Mouse (Mus musculus): ENCODE results near the gene Lrr1.
"Not testable (repeated sequence)": the region's sequence is repeated elsewhere in the genome, so short reads cannot be mapped to it uniquely, and the experiment has no call there.

Gene Lrr1

DNA sequence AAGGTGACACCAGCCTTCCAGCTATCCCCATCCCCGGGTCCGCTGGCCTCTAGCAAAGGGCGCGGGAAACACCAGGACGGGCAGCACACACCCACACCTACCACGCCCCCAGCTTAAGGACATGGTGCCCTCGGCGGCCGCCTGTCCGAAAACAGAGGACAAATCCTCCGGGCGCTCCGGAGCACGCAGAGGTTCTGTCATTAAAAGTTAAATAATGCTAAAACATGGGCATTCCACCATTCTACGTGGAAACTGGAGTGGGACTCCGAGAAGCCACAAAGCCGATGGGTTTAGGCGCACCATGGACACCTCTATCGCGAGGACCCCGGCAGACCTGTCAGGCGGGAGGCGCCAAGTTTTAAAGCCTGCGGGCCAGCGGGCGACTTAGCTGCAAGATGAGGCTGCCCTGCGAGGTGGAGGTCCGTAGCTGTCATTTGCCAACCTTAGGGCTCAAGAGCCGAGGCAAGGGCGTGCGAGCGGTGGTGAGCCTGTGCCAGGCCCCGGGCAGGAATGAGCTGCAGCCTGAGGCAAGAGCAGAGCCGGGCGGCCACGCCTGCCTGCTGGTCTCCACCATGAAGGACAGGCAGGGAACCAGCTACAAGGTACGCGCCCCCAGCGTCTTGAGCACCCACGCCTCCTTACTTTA, at the start of gene Lrr1:
Gene Lrr1 (plus strand): TSS at position 354 of the 646 bp plus-strand sequence.
- in situ Hi-C loops (cut with MboI, MseI) = loop anchor here (10.0 kb wide), 1 partner anchor 716 kb away; no protein-coding TSS in a partner anchor

DNA sequence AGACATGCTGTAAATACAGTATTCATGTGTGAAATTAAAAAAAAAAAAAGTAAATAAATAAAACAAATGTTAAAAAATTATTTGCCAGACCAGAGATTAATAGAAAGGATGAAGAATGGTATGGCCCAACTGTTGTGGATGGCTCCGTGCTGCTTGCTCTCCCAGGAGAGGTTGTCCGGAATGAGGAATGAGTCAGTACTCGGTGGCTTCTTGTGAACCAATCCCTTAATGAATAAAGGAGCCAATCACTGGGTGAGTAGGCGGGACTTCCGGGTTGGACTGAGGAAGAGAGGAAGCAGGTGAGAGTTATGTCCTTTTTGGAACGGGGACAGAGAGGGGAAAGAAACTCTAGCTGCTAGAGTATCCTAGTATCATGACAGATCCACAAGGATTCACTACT, 48.7 kb upstream of the Lrr1 start:
- in situ Hi-C loops (cut with MboI, MseI) = no loop called here

DNA sequence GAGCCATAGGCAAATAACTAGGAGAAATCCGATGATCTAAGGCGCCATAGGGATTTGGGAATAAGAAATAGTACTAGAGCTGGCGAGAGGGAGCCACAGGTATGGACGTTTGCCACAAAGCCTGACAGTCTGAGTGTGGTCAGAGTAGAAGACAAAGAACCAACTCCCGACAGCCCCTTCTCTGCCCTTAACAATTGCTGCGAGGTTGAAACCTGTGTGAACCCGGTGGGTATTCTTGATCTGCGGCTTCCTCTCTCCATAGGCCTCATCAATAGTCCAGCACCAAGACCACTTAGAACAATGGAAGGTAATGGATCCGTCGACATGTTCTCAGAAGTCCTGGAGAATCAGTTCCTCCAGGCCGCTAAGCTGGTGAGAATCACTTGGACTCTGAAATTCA, 45.8 kb upstream of the Lrr1 start:
- in situ Hi-C loops (cut with MboI, MseI) = no loop called here

DNA sequence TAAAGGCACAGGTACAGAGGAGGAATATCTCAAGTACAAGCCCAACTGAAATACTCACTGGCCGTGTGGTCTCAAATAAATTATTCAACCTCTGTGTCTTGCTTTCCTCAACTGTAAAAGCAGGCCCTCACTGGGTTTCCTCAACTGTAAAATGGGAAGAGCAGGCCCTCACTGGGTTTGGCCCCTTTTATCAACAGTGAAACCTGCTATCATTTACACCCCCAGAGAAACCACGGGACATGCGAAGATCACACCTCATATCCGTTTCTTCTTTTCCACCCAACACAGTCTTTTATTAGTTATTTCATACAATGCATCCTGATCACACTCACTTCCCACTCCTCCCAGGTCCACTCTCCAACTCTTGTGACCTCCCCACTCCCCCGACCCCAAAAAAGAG, 43.5 kb upstream of the Lrr1 start:
- in situ Hi-C loops (cut with MboI, MseI) = no loop called here

DNA sequence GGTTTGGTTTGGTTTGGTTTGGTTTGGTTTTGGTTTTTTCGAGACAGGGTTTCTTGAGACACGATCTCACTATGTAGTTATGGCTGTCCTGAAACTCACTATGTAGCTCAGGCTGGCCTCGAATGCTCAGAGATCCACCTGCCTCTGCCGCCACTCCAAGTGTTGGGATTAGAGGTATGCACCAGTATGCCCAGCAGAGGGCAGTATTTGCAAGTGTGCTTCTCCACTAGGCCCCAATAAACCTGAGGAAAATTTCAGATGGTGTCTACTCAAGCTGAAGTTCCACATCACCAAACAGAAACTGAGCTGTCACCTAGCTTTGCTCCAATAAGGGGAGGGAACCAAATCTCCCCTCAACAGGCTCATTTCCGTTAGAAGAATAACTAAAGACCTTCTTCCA, 41.4 kb upstream of the Lrr1 start:
- in situ Hi-C loops (cut with MboI, MseI) = no loop called here

DNA sequence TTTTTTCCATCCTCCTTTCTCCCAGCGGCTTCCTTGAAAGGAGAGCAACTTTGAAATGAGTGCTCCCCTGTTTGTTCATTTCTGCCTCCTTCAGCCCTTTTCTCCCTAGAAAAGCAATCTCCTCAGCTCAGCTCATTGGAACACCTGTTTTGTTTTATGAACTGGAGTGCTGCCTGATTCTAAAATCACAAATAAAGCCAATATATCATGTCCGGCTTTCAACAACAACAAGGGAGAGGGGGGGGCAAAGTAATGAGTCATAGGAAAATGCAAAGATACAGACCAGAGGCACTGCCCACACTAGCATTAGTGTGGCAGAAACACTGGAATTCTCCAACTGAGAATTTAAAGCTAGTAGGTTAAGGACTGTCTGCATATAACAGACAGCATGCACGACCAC, 41.0 kb upstream of the Lrr1 start:
- in situ Hi-C loops (cut with MboI, MseI) = no loop called here

DNA sequence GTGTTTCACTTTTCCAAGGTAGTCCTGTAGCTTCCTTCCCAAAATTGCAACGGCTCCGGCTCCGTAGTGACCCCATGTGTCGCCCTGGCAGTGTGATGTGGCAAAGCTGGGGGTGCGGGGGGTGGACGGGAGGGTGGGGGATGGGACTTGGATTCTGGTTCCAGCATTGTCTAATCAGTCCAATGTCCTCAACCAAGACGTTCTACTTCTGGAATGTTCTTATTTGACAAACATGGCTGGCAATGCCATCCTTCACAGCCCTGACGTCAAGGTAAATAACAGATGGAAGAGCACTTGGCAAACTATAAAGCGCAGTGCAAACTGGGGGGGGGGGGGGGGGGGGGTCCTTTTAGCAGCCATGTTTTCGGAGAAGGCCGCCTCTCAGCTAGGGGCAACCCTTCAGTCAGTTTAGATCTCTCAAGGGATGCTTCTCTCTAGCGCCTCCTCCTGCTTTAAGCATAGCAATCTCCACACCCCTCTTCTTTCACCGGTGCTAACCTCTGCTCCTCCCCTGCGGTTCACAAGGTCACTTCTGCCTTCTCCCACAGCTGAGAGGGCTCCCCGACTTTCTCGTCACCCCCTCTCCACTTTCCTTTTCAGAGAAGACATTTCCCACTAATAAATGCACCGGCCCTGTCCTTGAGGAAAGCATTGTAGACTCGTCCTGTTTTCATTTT, 38.8 kb upstream of the Lrr1 start:
- in situ Hi-C loops (cut with MboI, MseI) = no loop called here

DNA sequence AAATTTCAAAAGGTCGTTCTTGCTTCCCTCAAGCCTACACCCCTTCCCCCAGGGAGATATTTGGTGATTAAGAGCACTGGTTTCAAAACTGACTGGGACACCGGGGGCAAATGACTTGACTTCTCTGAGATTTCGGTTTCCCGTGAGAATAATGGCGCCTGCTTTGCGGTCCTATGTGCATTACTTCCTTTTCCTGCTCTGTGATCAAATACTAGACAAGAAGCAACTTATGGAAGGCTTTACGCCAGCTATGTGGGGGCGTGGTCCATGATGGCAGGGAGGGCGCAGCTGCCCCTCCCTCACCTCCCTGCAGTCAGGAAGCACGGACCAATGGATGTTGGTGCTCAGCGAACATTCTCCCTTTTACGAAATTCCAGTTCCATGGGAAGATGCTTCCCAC, 38.1 kb upstream of the Lrr1 start:
- in situ Hi-C loops (cut with MboI, MseI) = no loop called here

DNA sequence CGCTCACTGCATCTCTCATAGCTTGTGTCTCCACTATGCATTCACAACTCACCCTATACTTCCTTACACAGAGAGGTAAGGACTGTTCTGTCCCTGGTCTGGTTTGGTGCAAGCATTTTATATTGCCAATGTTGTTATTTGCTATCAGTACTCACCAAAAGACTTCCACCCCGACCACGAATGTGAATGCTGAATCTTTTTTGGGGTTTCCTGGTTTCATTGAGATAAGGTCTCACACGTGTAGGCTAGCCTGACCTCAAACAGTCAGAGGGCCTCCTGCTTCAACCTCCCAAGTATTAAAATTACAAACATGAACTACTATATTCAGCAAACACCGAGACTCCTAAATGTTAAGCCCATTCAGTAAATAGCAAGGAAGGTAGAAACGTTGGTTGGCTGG, 37.3 kb upstream of the Lrr1 start:
- in situ Hi-C loops (cut with MboI, MseI) = no loop called here

DNA sequence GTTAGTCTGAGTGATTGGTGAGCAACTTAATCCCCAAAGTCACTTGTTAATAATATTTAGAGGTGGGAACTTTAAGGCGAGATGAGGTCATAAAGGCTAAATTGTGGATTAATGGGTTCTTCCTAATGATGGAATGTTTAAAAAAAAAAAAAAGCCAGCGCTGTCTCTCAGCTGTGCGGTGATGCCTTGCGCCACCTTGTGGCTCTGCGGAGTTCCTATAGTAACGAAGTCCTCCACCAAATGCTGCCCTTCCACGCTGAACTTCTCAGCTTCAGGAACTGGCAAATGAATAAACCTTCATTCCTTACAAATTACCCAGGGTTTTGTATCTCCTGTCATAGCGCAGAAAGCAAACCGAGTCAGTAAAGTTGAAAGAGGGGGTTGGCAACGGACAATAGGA, 36.6 kb upstream of the Lrr1 start:
- in situ Hi-C loops (cut with MboI, MseI) = no loop called here

DNA sequence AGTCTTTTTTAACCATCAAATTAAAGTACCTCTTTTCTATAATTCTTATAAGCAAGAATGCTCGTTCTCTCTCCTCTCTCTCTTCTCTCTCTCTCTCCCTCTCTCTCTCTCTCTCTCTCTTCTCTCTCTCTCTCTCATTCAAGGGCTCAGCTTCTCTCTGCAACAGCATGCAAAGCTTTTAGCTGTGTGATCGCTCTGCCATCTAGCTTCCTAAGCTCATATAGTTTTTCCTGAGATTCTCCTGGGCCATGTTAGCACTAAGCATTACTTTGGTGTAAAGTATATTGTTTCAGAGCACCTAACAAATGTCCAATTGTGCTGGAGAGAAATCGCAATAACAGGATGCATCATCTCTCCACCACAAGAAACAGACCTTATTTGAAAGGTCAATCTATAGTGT, 29.4 kb upstream of the Lrr1 start:
- in situ Hi-C loops (cut with MboI, MseI) = no loop called here

DNA sequence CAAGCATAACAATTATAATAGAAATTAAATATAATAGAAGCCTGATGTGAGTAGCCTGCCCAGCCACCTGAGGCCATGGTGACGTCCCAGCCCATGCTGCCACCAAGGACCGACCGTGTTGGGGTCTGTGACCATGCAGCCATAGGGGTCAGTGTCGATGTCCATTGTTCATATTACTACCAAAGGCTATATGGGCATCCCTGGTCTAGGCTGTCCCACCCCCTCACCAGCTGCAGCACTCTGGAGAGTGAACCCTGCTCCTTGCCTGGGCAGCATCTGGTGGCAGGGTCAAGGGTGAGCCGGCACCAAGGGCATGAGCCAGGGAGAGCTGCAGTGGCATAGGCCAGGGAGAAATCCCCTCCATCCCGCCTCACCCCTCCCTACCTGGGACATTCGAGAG, 28.8 kb upstream of the Lrr1 start:
- in situ Hi-C loops (cut with MboI, MseI) = no loop called here

DNA sequence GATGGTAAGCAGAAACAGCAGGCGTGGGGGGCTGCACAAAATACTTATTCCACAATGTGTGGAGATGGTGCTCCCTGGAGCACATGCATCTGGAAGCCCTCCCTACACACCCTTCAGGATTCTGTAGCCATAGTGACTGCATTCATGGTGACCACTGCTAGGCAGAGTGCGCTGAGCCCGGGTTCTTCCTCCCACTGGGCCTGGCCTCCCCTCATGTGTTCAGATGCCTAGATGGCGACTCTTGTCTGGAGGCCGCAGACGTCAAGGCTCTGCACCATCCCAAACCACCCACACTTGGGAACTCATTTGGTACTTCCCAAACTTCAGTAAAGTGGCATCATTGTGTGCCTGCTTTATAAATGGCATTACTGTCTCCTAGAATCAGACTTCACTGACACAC, 25.2 kb upstream of the Lrr1 start:
- in situ Hi-C loops (cut with MboI, MseI) = no loop called here

DNA sequence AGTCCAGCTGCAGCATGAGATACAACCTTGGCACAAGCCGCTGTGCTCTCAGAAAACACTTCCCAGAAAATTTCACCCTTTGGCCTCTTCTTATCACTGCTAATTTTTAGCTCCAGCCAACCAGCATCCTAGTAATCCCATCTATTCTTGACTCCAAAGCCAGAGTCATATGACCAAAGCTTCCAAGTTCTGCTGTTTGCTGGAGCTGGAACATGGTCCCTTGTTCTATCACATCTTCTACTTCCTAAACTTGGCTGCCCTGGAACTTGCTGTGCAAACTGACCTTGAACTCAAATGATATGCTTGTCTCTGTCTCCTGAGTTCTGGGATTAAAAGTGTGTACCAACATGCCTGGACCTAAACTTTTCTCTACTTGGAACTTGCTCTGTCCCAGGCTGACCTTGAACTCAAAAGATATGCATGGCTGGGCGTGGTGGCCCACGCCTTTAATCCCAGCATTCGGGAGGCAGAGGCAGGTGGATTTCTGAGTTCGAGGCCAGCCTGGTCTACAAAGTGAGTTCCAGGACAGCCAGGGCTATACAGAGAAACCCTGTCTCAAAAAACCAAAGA, 21.4 kb upstream of the Lrr1 start:
- in situ Hi-C loops (cut with MboI, MseI) = no loop called here

DNA sequence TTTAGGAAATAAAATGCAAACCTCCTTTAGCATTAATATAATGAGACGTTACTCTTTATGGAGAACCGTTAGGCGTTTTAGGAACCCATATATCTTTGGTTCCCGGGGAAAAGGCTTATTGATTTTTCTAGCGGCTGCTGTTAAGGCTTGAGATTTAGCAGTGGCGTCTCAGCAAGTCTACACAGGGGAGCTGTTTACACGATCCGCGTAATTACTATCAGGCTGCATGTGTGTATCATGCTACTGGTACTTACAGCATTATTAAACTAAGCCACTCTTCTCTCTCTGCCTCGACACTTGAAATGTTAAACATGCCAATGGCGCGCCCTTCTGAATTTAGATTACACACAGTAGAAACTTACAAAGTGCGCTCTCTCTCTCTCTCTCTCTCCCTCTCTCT, 18.6 kb upstream of the Lrr1 start:
- in situ Hi-C loops (cut with MboI, MseI) = no loop called here

DNA sequence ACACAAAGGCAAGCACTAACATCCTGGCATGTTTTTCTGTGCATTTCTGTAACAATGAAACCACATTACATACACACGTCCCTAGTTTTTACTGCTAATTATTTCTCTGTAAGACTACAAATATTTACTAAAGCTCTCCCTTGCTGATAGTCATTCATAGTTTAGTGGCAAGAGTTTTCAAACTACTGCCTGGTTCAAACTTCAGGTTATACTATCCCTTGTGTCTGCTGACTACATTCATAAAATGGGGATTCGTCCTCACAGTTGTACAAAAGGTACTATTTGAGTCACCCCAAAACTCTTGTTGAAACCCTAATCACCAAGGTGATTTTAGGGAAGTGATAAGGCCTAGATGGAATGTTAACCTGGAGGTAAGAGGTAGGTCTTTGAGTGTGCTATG, 12.7 kb upstream of the Lrr1 start:
- in situ Hi-C loops (cut with MboI, MseI) = no loop called here

DNA sequence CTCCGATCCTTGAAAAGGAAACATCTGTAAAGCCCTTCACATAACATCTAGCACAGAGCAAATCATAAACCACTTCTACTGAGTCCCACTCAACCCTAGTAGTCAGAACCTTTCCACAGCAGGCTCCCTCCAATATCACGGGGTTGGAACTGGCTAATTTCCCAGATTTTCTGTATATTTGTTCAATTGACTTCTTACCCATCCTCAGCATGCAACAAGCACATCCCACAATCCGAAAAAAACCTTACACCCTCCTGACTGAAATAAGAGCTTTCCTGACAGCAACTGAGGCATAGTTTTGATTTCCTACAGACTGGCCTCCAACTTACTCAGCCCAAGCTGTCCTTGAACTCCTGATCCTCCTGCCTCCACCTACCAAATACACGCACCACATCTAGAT, 12.2 kb upstream of the Lrr1 start:
- in situ Hi-C loops (cut with MboI, MseI) = no loop called here

DNA sequence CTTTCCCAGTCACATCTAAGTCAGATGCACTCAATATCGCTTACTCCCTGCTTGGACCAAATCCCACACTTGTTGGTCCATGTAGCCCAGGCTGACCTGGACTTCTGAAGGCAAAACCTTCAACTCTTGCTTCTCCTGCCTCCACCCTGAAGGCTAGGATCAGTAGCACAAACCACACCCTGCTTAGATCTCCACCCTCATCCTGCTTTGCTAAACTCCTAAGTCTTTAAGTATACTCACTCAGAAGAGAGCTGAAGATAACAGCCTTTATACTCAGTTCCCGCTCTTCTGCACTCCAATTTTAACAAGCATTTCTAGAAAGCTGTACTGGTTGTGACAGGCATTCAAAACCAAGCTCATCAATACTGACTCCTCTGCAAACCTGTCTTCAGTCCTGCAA, 11.5 kb upstream of the Lrr1 start:
- in situ Hi-C loops (cut with MboI, MseI) = no loop called here

DNA sequence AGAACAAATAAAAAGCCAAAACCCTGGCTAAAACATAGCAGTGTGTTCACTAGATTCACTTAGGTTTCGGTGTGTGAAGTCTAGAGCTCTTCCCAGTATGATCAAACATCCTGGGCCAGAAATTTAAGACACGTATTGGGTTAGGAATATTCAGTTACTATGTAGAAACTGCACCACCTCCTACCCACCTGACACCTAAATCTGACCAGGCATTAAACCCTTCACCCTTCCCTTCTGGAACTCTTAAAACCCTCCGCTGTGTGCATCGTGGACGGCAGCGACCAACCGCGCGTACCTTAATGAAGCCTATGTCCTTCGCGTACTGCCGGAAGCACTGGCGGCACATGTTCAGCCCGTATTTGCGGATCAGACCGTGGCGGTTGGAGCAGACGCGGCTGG, 10.2 kb upstream of the Lrr1 start:
- in situ Hi-C loops (cut with MboI, MseI) = no loop called here

DNA sequence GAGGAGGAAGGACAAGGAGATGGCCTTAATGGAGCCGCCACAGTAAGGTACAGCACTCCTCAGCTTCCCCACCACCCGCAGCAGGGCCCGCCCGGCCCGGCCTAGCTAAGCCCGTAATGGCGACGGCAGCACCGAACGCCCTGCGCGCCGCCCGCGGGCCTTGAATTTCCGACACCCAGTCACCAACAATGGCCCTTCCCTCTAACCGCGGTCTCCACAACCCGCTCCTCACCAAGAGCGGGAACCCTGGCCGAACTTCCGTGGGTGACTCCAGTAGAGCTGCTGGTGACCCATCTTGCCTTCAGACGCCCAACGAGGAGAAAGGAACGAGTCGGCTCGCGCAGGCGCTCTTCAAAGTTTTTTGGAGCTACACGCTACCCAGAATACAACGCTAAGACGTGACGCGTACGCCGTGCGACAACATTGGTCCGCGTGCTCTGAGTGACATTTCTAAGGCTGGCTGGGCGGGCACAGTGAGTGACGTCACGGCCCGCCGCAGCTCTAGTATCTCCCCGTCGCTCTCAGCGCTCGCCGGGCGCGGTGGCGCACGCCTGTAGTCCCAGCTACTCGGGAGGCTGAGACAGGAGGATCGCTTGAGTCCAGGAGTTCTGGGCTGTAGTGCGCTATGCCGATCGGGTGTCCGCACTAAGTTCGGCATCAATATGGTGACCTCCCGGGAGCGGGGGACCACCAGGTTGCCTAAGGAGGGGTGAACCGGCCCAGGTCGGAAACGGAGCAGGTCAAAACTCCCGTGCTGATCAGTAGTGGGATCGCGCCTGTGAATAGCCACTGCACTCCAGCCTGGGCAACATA, 9.6 kb upstream of the Lrr1 start, which contains the start of gene Rps29:
Gene Rps29 (minus strand): TSS at position 422 of the 813 bp plus-strand sequence.
- in situ Hi-C loops (cut with MboI, MseI) = not testable (repeated sequence)

DNA sequence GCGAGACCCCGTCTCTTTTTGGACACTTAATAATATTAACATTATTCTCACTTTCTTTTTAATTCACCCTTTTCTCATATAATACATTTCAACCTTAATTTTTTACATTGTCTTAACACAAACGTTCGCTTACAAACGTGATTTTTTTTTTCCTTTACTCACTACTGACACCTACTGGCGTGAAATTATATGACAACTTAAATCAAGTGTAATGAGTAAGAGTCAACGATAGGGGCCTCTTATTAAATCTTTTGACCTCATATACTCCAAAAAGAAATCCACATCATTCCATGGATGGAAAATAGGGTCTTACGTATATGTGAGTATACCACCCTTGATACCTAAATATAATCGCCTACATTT, 9.1 kb upstream of the Lrr1 start:
- in situ Hi-C loops (cut with MboI, MseI) = no loop called here

DNA sequence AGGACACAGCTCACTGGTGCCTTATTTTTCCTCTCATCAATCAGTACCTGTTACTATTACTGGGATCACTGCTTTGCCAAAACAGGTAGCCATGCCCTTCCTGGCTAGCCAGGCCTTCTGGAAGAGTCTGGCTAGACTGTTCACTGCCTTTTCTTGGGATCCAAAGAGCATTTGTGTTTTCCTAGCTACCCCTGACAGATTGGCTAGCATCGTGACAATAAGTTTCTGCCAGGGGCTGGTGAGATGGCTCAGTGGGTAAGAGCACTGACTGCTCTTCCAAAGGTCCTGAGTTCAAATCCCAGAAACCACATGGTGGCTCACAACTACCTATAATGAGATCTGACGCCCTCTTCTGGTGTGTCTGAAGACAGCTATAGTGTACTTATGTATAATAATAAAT, 7.9 kb upstream of the Lrr1 start:
- in situ Hi-C loops (cut with MboI, MseI) = loop anchor here (10.0 kb wide), 1 partner anchor 724 kb away; no protein-coding TSS in a partner anchor
